Mouse (Mus musculus) heart, embryonic 16.5 days (tissue): ENCODE data around the gene Utrn. TPM values are rescaled to one million over a fixed set of nuclear protein-coding genes. Genes with fewer than 3 reads are reported as not detected.

Experiments
- ATAC-seq: fragments of 200-750 bp; cut with Nextera tagmentation; replicated peaks from 2 replicates; pipeline ENCODE4 v1.8.0; 2017; ENCODE audit warnings: moderate number of reproducible peaks; ENCODE audit not compliant: insufficient read depth, low FRiP score; ENCODE audit errors: extremely low read depth
- H3K27ac ChIP-seq: fragments of 300-500 bp; sonication (generic); 2 replicates; pipeline ENCODE4 v1.5.1; 2014; ENCODE audit warnings: mild to moderate bottlenecking, low read length, control low read depth, moderate library complexity
- H3K27me3 ChIP-seq: fragments of 300-500 bp; sonication (generic); 2 replicates; pipeline ENCODE4 v1.6.1; 2014; ENCODE audit warnings: low read length, mixed read lengths; ENCODE audit not compliant: control insufficient read depth, insufficient read depth
- H3K36me3 ChIP-seq: fragments of 300-500 bp; sonication (generic); 2 replicates; pipeline ENCODE4 v1.6.1; 2014; ENCODE audit not compliant: control insufficient read depth, insufficient read depth
- H3K4me1 ChIP-seq: fragments of 300-500 bp; sonication (generic); 2 replicates; pipeline ENCODE4 v1.6.1; 2014; ENCODE audit warnings: low read length, mixed read lengths; ENCODE audit not compliant: control insufficient read depth, insufficient read depth
- H3K4me2 ChIP-seq: fragments of 300-500 bp; sonication (generic); 2 replicates; pipeline ENCODE4 v1.6.1; 2014; ENCODE audit warnings: low read depth, mild to moderate bottlenecking, control low read depth, low read length
- H3K4me3 ChIP-seq: fragments of 300-500 bp; sonication (generic); 2 replicates; pipeline ENCODE4 v1.5.1; 2014; ENCODE audit warnings: mild to moderate bottlenecking, control low read depth, low read length
- H3K9ac ChIP-seq: fragments of 300-500 bp; sonication (generic); 2 replicates; pipeline ENCODE4 v1.6.1; 2014; ENCODE audit warnings: low read length, control low read depth
- H3K9me3 ChIP-seq: fragments of 300-500 bp; sonication (generic); replicated peaks from 2 replicates; pipeline ENCODE4 v1.6.1; 2016; ENCODE audit warnings: low read length; ENCODE audit not compliant: control insufficient read depth
- WGBS: fragments of 180-500 bp; shearing (Covaris S2); extraction: QIAGEN DNeasy Blood & Tissue Kit; methylation state at CpG from one replicate; pipeline ENCODE4 v1.1.7; 2014; 5-methylcytosine and 5-hydroxymethylcytosine counted together
- polyA plus RNA-seq: library from polyadenylated mRNA; unstranded; fragments of >200 nt; fragmentation: Nextera tagmentation; extraction: Ambion mirVana; gene quantifications from 2 replicates; pipeline ENCODE4 v1.2.1, GENCODE M21; 2015

Gene Utrn
- polyA plus RNA-seq, 1 experiment from 2014 or later = 65.7 TPM

GRCm38 (mm10) chr10:12573601-12574000, 295.6 kb downstream of the Utrn start:
- Histone ChIP-seq H3K9ac (no peak overlapping the region), H3K4me2 (no peak overlapping the region; the same call in 1 of the 2 replicates), H3K4me1 (peaks cover 14% of the 10 kb centered on the region), H3K36me3 (no peaks in the 10 kb centered on the region), H3K27me3 (no peaks in the 10 kb centered on the region), H3K4me3 (no peak overlapping the region), H3K27ac (no peak overlapping the region), H3K9me3 (no peaks in the 10 kb centered on the region)
- ATAC-seq = peak; percentile 45; the same call in 1 of the 2 replicates
- WGBS = 18% methylated on average over 5 of the region's 6 CpGs

GRCm38 (mm10) chr10:12572759-12573158, 296.4 kb downstream of the Utrn start:
- H3K27ac ChIP-seq = no peak overlapping the region
- WGBS = 42% methylated on average over 4 of the region's 4 CpGs
- no peak overlapping the region for H3K4me3 ChIP-seq
- ATAC-seq = no peak
- H3K9me3 ChIP-seq = no peaks in the 10 kb centered on the region
- no peaks in the 10 kb centered on the region for H3K36me3 ChIP-seq
- no peak overlapping the region for H3K4me2 ChIP-seq
- H3K9ac ChIP-seq = no peak overlapping the region
- H3K4me1 ChIP-seq = peaks cover 14% of the 10 kb centered on the region
- H3K27me3 ChIP-seq = no peaks in the 10 kb centered on the region

DNA sequence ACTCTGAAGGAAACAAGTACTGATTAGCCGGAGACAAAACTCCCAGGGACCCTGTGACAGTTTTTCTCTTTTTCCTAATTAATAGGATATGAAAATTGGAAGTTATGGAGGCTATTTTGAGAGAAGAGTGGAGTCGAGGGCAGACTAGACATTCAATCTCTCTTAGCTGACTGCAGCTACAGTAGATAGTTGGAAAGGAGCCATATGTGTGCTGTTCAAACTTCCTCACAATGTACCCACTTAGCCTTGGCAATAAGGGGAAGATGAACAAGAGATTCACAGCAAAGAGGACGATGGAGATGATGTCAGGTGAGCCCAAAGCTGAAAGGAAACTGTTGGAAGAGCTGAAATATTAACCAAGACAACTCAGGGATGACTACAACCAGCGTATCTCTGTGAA, 304.7 kb downstream of the Utrn start:
- WGBS = 51% methylated on average over 4 of the region's 4 CpGs
- Histone ChIP-seq H3K4me3 (no peak overlapping the region), H3K27me3 (no peaks in the 10 kb centered on the region), H3K4me2 (no peak overlapping the region), H3K36me3 (no peaks in the 10 kb centered on the region), H3K4me1 (peaks cover 2% of the 10 kb centered on the region; the same call in 1 of the 2 replicates), H3K27ac (no peak overlapping the region), H3K9me3 (no peaks in the 10 kb centered on the region), H3K9ac (no peak overlapping the region)
- ATAC-seq = no peak

GRCm38 (mm10) chr10:12558810-12559209, 310.4 kb downstream of the Utrn start:
- Histone ChIP-seq H3K4me2 (no peak overlapping the region), H3K9me3 (no peaks in the 10 kb centered on the region), H3K27ac (no peak overlapping the region), H3K27me3 (no peaks in the 10 kb centered on the region), H3K36me3 (no peaks in the 10 kb centered on the region), H3K9ac (no peak overlapping the region), H3K4me1 (no peaks in the 10 kb centered on the region), H3K4me3 (no peak overlapping the region)
- ATAC-seq = no peak
- 77% methylated on average over 5 of the region's 5 CpGs for WGBS

- 92% methylated on average over 2 of the region's 2 CpGs for WGBS
- Histone ChIP-seq H3K27ac (no peak overlapping the region), H3K36me3 (no peaks in the 10 kb centered on the region), H3K4me1 (peaks cover 8% of the 10 kb centered on the region), H3K9ac (no peak overlapping the region), H3K27me3 (no peaks in the 10 kb centered on the region), H3K9me3 (no peaks in the 10 kb centered on the region), H3K4me3 (no peak overlapping the region), H3K4me2 (no peak overlapping the region)
- no peak for ATAC-seq
Measured at GRCm38 (mm10) chr10:12554090-12554718, 315.0 kb downstream of the Utrn start.

DNA sequence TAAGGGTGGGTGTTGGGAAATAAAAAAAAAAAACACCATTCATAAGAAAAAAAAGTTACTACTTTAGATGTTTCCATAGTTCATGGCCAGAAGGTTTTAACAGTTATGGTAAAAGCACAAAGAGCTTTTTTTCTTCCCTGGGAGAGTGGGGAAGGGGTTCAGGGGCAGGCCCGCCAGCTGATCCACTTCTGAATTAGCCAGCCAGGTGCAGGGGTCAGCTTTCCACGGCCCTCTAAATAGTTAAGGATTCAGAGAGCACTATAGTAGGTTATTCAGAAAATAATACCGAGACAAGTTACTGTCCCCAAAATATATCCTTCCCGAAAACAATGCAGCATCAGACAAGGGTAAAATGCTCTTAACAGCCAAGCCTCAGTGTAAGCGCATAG, 316.3 kb downstream of the Utrn start:
- H3K27me3 ChIP-seq = no peaks in the 10 kb centered on the region
- 76% methylated on average over 5 of the region's 5 CpGs for WGBS
- peaks cover 16% of the 10 kb centered on the region for H3K4me1 ChIP-seq
- no peak overlapping the region for H3K9ac ChIP-seq
- no peaks in the 10 kb centered on the region for H3K36me3 ChIP-seq
- no peak overlapping the region for H3K27ac ChIP-seq
- no peak for ATAC-seq
- H3K4me2 ChIP-seq = no peak overlapping the region
- no peak overlapping the region for H3K4me3 ChIP-seq
- H3K9me3 ChIP-seq = no peaks in the 10 kb centered on the region

DNA sequence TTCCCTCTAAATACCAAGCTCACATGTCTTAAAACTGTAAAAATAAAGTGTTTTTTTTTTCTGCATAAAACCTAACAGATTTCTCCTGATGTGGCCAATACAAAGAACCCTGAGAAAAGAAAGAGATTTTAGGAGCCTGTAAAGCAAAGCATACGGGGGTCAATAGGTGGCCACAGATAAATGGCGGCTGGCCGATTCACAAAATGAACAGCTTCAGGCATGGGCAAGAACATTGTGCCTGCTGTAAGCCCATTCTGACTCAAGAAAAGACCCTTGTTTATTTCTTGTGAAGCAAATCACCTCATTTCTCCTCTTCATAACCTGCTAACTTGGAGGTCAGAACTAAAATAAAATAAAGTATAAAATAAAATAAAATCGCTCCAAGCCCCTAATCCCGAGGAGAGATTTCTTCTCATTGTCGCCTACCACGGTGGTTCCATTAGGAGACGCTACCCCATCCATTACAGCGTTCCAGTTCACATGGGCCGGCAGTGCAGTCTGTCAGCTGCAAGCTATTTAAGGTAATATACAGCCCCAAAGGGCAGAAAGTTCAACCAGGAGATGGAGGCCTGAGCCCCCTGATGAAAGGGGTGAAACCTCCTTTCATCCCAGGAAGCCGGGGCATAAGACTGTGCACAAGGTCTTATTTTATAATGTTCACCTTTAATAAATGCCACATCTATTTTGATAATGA, 316.8 kb downstream of the Utrn start:
- H3K9me3 ChIP-seq = no peaks in the 10 kb centered on the region
- H3K4me1 ChIP-seq = peaks cover 17% of the 10 kb centered on the region
- no peaks in the 10 kb centered on the region for H3K27me3 ChIP-seq
- no peak for ATAC-seq
- no peak overlapping the region for H3K4me3 ChIP-seq
- no peaks in the 10 kb centered on the region for H3K36me3 ChIP-seq
- no peak overlapping the region for H3K4me2 ChIP-seq
- WGBS = 75% methylated on average over 11 of the region's 11 CpGs
- H3K27ac ChIP-seq = no peak overlapping the region
- no peak overlapping the region for H3K9ac ChIP-seq

DNA sequence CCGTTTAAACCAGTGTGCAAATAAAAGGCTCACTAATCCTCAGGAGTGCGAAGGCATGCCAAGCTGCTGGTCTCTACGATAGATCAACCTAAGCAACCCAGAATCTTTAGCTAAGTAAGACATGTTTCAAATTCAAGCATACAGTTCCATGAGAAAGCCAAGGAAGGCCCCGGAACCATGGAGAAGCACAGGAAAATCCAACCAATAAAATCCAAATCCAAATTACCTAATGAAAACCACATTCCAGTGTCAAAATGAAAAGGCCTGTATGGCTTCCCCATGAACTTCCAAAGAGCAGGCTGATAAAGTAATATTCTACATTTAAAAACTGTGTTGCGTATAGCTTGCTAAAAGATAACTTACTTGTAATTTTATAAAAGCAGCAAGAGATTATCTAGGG, 317.4 kb downstream of the Utrn start:
- Histone ChIP-seq H3K4me3 (no peak overlapping the region), H3K4me2 (no peak overlapping the region), H3K36me3 (no peaks in the 10 kb centered on the region), H3K4me1 (peaks cover 17% of the 10 kb centered on the region), H3K9ac (no peak overlapping the region), H3K9me3 (no peaks in the 10 kb centered on the region), H3K27me3 (no peaks in the 10 kb centered on the region), H3K27ac (no peak overlapping the region)
- WGBS = 83% methylated on average over 5 of the region's 5 CpGs
- ATAC-seq = no peak

DNA sequence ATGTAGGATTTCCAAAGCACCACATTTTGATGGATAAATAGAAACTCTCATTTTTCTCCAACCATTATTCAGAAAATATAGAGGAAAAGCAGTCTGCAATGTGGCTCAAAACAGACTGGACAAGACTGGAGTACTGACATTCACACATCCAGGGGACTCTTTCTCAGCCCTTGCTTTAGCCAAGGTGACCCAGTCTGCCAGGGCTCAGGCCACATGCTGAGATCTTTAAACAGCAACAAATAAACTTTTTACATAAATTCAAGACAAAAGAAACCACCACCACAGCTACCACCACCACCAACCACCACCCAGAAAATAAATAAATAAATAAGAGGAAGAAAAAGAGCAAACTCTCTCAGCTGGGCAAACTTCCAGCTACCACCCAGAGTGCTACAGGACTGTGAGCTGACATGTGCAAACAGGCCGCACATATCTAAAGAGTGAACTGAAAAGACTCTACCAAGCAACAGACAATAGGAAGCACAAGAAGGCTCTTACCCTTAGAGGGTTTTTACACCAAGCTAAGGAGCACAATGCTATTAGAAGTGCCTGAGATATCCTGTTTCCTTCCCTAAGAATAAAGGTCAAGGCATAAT, 319.1 kb downstream of the Utrn start:
- Histone ChIP-seq H3K4me3 (no peak overlapping the region), H3K9me3 (no peaks in the 10 kb centered on the region), H3K36me3 (no peaks in the 10 kb centered on the region), H3K4me1 (peaks cover 17% of the 10 kb centered on the region), H3K27me3 (no peaks in the 10 kb centered on the region), H3K4me2 (no peak overlapping the region), H3K27ac (no peak overlapping the region), H3K9ac (no peak overlapping the region)
- WGBS = 17% methylated on average over 1 of the region's 1 CpGs
- no peak for ATAC-seq
